ENCODE assay signal across 9 mouse cellular contexts in the genomic region with DNA sequence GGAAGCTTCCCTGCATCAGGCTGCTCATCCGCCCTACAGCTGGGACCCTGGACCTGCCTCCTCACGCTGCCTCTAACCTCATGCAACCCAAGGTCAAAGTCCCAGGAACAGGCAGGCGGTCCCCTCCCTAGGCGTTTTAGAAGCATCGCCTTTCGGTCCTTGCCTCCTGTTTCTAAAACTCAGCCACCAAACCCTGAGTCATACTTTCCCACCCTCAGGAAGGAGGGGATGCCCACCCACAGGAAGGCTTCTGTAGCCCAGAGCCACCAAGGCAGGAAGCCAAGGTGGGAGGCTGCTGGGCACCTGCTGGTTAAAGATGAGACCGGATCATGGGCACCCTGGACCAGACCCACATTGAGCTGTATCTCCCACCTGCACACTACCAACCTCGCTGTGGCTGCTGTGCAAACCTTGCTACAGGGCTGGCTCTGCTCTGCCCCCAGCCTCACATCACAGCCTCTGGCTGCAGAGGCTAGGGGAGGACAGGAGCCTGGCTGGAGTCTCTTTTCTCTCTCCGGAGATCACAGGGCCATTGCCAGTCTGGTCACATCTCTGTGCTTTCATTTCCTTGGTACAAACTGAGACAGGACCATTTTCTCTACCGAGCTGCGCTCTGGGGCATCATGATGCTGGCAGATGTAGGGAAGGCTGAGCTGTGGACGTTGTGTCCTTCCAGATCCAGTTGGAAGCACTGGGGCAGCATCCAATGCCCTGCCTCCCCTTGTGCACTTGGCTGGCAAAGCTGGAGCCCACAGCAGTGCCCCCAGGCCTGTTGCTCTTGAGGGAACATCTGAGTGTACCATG.
A peak's percentile ranks its signal among the peaks of the same experiment; 100 is the strongest.
DNase-seq lines count a peak whose midpoint lies in the region; ATAC-seq and TF ChIP-seq lines count a peak whose summit lies in the region.
"Had no signal": no experiment of that assay in that cellular context is flagged by ENCODE, and none has a peak within 500 bp of the region (broad histone marks: within the 10 kb centered on the region; RNA-seq: fewer than 3 reads in every experiment).

No protein-coding gene starts in this region.

- no peak for DNase-seq in lung, adult 18-20 months
- DNase-seq in liver, postnatal 0 days, result no peak
- DNase-seq in thymus, postnatal 0 days (ENCODE audit: low spot score), result peak; percentile 59
- no peak for DNase-seq in spleen, adult 18-20 months
- no peak for DNase-seq in adrenal gland, adult 2 months

- 66% methylated on average over 12 of the region's 12 CpGs for whole genome bisulfite sequencing in lung, embryonic 15.5 days
- 49% methylated on average over 12 of the region's 12 CpGs for WGBS in embryonic facial prominence, embryonic 15.5 days
- WGBS in intestine, embryonic 15.5 days, result 61% methylated on average over 12 of the region's 12 CpGs
- 68% methylated on average over 12 of the region's 12 CpGs for WGBS in liver, postnatal 0 days (ENCODE audit: insufficient replicate concordance)

- H3K36me3 ChIP-seq in lung, embryonic 15.5 days, result no peaks in the 10 kb centered on the region
- no peaks in the 10 kb centered on the region for H3K36me3 ChIP-seq in embryonic facial prominence, embryonic 15.5 days
- H3K36me3 ChIP-seq in intestine, embryonic 15.5 days, result no peaks in the 10 kb centered on the region
- H3K36me3 ChIP-seq in liver, postnatal 0 days (replicated peaks; ENCODE audit: insufficient read depth, low read length), result no peaks in the 10 kb centered on the region

- H3K27ac ChIP-seq in lung, embryonic 15.5 days, result peak overlapping the region; percentile 22; the same call in 1 of the 2 replicates
- peak overlapping the region; percentile 56 for H3K27ac ChIP-seq in embryonic facial prominence, embryonic 15.5 days (replicated peaks)
- H3K27ac ChIP-seq in intestine, embryonic 15.5 days, result no peak overlapping the region
- H3K27ac ChIP-seq in liver, postnatal 0 days (ENCODE audit: low read depth), result no peak overlapping the region
- H3K27ac ChIP-seq: macrophage had no signal

- H3K4me3 ChIP-seq in lung, embryonic 15.5 days, result no peak overlapping the region
- H3K4me3 ChIP-seq in embryonic facial prominence, embryonic 15.5 days (replicated peaks), result peak overlapping the region; percentile 20; the same call in 1 of the 2 replicates
- no peak overlapping the region for H3K4me3 ChIP-seq in intestine, embryonic 15.5 days (replicated peaks)
- H3K4me3 ChIP-seq in liver, postnatal 0 days (ENCODE audit: low read depth, low read length), result no peak overlapping the region

- no peaks in the 10 kb centered on the region for H3K27me3 ChIP-seq in lung, embryonic 15.5 days
- H3K27me3 ChIP-seq in embryonic facial prominence, embryonic 15.5 days, result no peaks in the 10 kb centered on the region
- no peaks in the 10 kb centered on the region for H3K27me3 ChIP-seq in intestine, embryonic 15.5 days (replicated peaks)
- H3K27me3 ChIP-seq in liver, postnatal 0 days (ENCODE audit: insufficient read depth, low read length), result no peaks in the 10 kb centered on the region

- peaks cover 39% of the 10 kb centered on the region for H3K4me1 ChIP-seq in lung, embryonic 15.5 days
- peaks cover 64% of the 10 kb centered on the region for H3K4me1 ChIP-seq in embryonic facial prominence, embryonic 15.5 days
- peaks cover 23% of the 10 kb centered on the region for H3K4me1 ChIP-seq in intestine, embryonic 15.5 days (replicated peaks)
- H3K4me1 ChIP-seq in liver, postnatal 0 days (ENCODE audit: insufficient read depth), result peaks cover 31% of the 10 kb centered on the region

- H3K4me2 ChIP-seq in lung, embryonic 15.5 days, result peak overlapping the region; percentile 27; the same call in 1 of the 2 replicates
- H3K4me2 ChIP-seq in embryonic facial prominence, embryonic 15.5 days (replicated peaks), result peak overlapping the region; percentile 46
- H3K4me2 ChIP-seq in intestine, embryonic 15.5 days (replicated peaks), result peak overlapping the region; percentile 51
- no peak overlapping the region for H3K4me2 ChIP-seq in liver, postnatal 0 days (ENCODE audit: low read depth, low read length)

- no peak for TF ChIP-seq CTCF in liver, postnatal 0 days (IDR thresholded peaks at IDR 0.05; ENCODE audit: low read depth)

- TF ChIP-seq EP300 in liver, postnatal 0 days (IDR thresholded peaks at IDR 0.05; ENCODE audit: low read depth), result no peak

- no peak for ATAC-seq in lung, embryonic 15.5 days (ENCODE audit: borderline replicate concordance, extremely low read depth, low FRiP score, low TSS enrichment)
- ATAC-seq in embryonic facial prominence, embryonic 15.5 days (ENCODE audit: insufficient number of reproducible peaks, low FRiP score, low TSS enrichment, low read depth), result no peak
- ATAC-seq in intestine, embryonic 15.5 days, result peak; percentile 73
- peak; percentile 52 for ATAC-seq in liver, postnatal 0 days

- H3K9me3 ChIP-seq in lung, embryonic 15.5 days, result no peaks in the 10 kb centered on the region
- no peaks in the 10 kb centered on the region for H3K9me3 ChIP-seq in embryonic facial prominence, embryonic 15.5 days (replicated peaks)
- no peaks in the 10 kb centered on the region for H3K9me3 ChIP-seq in intestine, embryonic 15.5 days
- H3K9me3 ChIP-seq in liver, postnatal 0 days (ENCODE audit: low read length), result no peaks in the 10 kb centered on the region

- 0 out of 2 replicates have a peak overlapping the region, but pooled peaks have one; percentile 6 for H3K9ac ChIP-seq in lung, embryonic 15.5 days
- H3K9ac ChIP-seq in embryonic facial prominence, embryonic 15.5 days, result no peak overlapping the region
- H3K9ac ChIP-seq in intestine, embryonic 15.5 days, result peak overlapping the region; percentile 23; the same call in 1 of the 2 replicates
- H3K9ac ChIP-seq in liver, postnatal 0 days (replicated peaks), result no peak overlapping the region

Comparison
In these comparisons a context has a peak if more than half of its experiments do, and no peak if none do; other contexts are left out.
1. ATAC-seq: peak in intestine, embryonic 15.5 days (single experiment) and liver, postnatal 0 days (single experiment); none in lung, embryonic 15.5 days (single experiment) and embryonic facial prominence, embryonic 15.5 days (single experiment).
2. H3K27ac ChIP-seq: peak in lung, embryonic 15.5 days (single experiment) and embryonic facial prominence, embryonic 15.5 days (single experiment); none in intestine, embryonic 15.5 days (single experiment) and liver, postnatal 0 days (single experiment).
3. H3K9ac ChIP-seq: peak in lung, embryonic 15.5 days (single experiment) and intestine, embryonic 15.5 days (single experiment); none in embryonic facial prominence, embryonic 15.5 days (single experiment) and liver, postnatal 0 days (single experiment).